Mouse (Mus musculus) myocyte (in vitro differentiated cells): ENCODE measurements around the gene Fam181b. TPM values are rescaled to one million over a fixed set of nuclear protein-coding genes. Genes with fewer than 3 reads are reported as not detected.
A peak's percentile ranks its signal among the peaks of the same experiment; 100 is the strongest.

Experiments
- H3K27me3 ChIP-seq: one replicate; pipeline ENCODE4 v1.6.1; 2011; ENCODE audit not compliant: control insufficient read depth, insufficient read depth, insufficient read length
- H3K36me3 ChIP-seq: one replicate; pipeline ENCODE4 v1.6.1; 2011; ENCODE audit not compliant: control insufficient read depth, insufficient read depth
- H3K4me2 ChIP-seq: one replicate; pipeline ENCODE4 v1.6.1; 2011; ENCODE audit warnings: low read depth, control low read depth
- H3K4me3 ChIP-seq: one replicate; pipeline ENCODE4 v1.5.1; 2011; ENCODE audit warnings: mild to moderate bottlenecking, control low read depth, moderate library complexity
- H3K79me2 ChIP-seq: one replicate; pipeline ENCODE4 v1.6.1; 2011; ENCODE audit not compliant: control insufficient read depth, insufficient read depth
- H3ac ChIP-seq: one replicate; pipeline ENCODE4 v1.6.1; 2011; ENCODE audit not compliant: control insufficient read depth, insufficient read length
- CEBPB ChIP-seq: IDR thresholded peaks from 2 replicates; pipeline ENCODE4 v1.6.1; 2011; ENCODE audit warnings: mild to moderate bottlenecking, moderate library complexity; ENCODE audit not compliant: poor library complexity, insufficient read depth, severe bottlenecking
- E2F4 ChIP-seq: IDR thresholded peaks from one replicate; pipeline ENCODE4 v1.6.1; 2011; ENCODE audit warnings: mild to moderate bottlenecking, control low read depth, moderate library complexity; ENCODE audit not compliant: insufficient read depth
- MAX ChIP-seq: IDR thresholded peaks from one replicate; pipeline ENCODE4 v1.6.1; 2011; ENCODE audit warnings: low read depth, mild to moderate bottlenecking, control low read depth
- MYOD1 ChIP-seq, 3 experiments: IDR thresholded peaks; one replicate each; pipeline ENCODE4 v1.6.1; 2011; ENCODE audit warnings: control low read depth in 2 of 3, low read depth in 2 of 3, mild to moderate bottlenecking in 2 of 3, moderate library complexity in 1 of 3; ENCODE audit not compliant: insufficient read length in 2 of 3, control insufficient read depth in 1 of 3
- MYOG ChIP-seq, 3 experiments: IDR thresholded peaks; one replicate each; pipeline ENCODE4 v1.6.1; 2011; ENCODE audit warnings: control low read depth in 2 of 3, low read depth in 2 of 3, mild to moderate bottlenecking in 2 of 3; ENCODE audit not compliant: insufficient read length in 2 of 3, control insufficient read depth in 1 of 3, insufficient read depth in 1 of 3
- POLR2A ChIP-seq: IDR thresholded peaks from one replicate; pipeline ENCODE4 v1.6.1; 2011; ENCODE audit warnings: low read depth, mild to moderate bottlenecking, control low read depth, moderate library complexity; ENCODE audit not compliant: insufficient read length
- POLR2AphosphoS2 ChIP-seq: IDR thresholded peaks from one replicate; pipeline ENCODE4 v1.6.1; 2011; ENCODE audit warnings: low read depth, control low read depth; ENCODE audit not compliant: insufficient read length
- REST ChIP-seq: IDR thresholded peaks from one replicate; pipeline ENCODE4 v1.6.1; 2011; ENCODE audit warnings: mild to moderate bottlenecking, control low read depth, moderate library complexity; ENCODE audit not compliant: insufficient read depth, insufficient read length
- SRF ChIP-seq: IDR thresholded peaks from one replicate; pipeline ENCODE4 v1.6.1; 2011; ENCODE audit warnings: low read depth; ENCODE audit not compliant: control insufficient read depth, insufficient read length
- TCF12 ChIP-seq: IDR thresholded peaks from one replicate; pipeline ENCODE4 v1.6.1; 2011; ENCODE audit warnings: mild to moderate bottlenecking, control low read depth; ENCODE audit not compliant: poor library complexity, insufficient read depth, severe bottlenecking
- TCF3 ChIP-seq: IDR thresholded peaks from one replicate; pipeline ENCODE4 v1.6.1; 2011; ENCODE audit warnings: low read depth, control low read depth; ENCODE audit not compliant: insufficient read length
- USF1 ChIP-seq: IDR thresholded peaks from one replicate; pipeline ENCODE4 v1.6.1; 2011; ENCODE audit warnings: low read depth, mild to moderate bottlenecking, control low read depth, moderate library complexity
- polyA plus RNA-seq: library from polyadenylated mRNA; unstranded; fragments of >200 nt; fragmentation: generic; extraction: Trizol; gene quantifications from one replicate; pipeline ENCODE4 v1.2.1, GENCODE M21; 2012; ENCODE audit warnings: missing spikeins

Fam181b gene
- polyA plus RNA-seq, 1 experiment: 0.04 TPM

DNA sequence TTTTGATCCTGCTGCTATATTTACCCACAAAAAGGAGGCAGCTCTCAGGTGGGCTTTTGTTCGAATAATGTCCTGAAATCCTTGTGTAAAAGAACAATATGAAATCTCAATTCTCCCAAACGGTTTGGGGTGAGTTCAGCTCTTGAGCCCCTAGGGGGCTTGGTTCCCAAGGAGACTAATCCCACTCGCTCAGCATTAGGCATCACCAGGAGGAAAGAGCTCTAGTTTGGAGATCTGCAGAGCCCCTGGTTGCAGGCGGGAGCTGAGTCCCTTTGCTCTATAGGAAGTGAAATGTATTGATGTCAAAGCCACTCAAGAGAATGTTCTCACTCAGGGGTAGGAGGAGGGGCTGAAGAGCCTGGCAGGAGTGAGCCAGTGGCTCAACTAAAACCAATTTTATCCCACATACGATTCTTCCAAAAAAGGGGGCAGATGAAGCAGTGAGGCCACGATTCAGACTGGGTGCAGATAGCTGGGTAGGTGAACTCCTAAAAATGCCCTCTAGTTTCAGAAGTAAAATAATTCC, 3.2 kb upstream of the Fam181b start:
- TF ChIP-seq E2F4: no peak
- no peak for TF ChIP-seq MAX
- TF ChIP-seq POLR2A: no peak
- no peak for TF ChIP-seq MYOG (IDR thresholded peaks at IDR 0.05; ENCODE audit: control insufficient read depth in 1 of 3, insufficient read depth in 1 of 3, insufficient read length in 2 of 3, low read depth in 2 of 3)
- no peak for TF ChIP-seq TCF12
- TF ChIP-seq USF1: no peak
- Histone ChIP-seq H3K4me2 (no peak overlapping the region), H3K4me3 (no peak overlapping the region), H3K36me3 (no peaks in the 10 kb centered on the region), H3K79me2 (no peaks in the 10 kb centered on the region), H3ac (no peak overlapping the region), H3K27me3 (peaks cover 17% of the 10 kb centered on the region)

DNA sequence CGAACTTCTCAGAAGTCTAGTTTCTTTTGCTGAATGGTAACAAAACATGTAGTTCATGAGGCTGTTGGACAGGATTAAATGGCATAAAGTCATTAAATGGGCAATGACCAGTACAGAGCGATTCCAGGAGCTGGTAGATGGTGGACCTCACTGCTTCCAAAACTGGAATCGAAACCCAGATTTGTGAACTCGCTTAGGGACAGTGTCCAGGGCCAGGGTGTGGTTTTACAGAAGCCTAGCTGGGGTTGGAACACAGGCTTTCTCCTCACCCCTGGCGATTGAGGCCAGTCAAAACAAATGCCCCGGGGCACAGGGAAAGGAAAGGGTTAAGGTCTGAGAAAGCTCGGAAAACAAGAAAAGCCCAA, 263 bp upstream of the Fam181b start:
- no peaks in the 10 kb centered on the region for H3K79me2 ChIP-seq
- no peak for TF ChIP-seq TCF3
- no peak for TF ChIP-seq E2F4
- no peak for TF ChIP-seq SRF
- no peak for TF ChIP-seq TCF12
- no peak for TF ChIP-seq POLR2AphosphoS2
- no peak for TF ChIP-seq MYOG (IDR thresholded peaks at IDR 0.05; ENCODE audit: control insufficient read depth in 1 of 3, insufficient read depth in 1 of 3, insufficient read length in 2 of 3, low read depth in 2 of 3)
- TF ChIP-seq MAX: no peak
- TF ChIP-seq CEBPB: no peak
- TF ChIP-seq POLR2A: no peak
- TF ChIP-seq USF1: no peak
- no peak for TF ChIP-seq REST
- no peak for TF ChIP-seq MYOD1 (IDR thresholded peaks at IDR 0.05; ENCODE audit: control insufficient read depth in 1 of 3, insufficient read length in 2 of 3, low read depth in 2 of 3)
- peaks cover 17% of the 10 kb centered on the region for H3K27me3 ChIP-seq
- H3ac ChIP-seq: no peak overlapping the region
- H3K4me3 ChIP-seq: no peak overlapping the region
- no peaks in the 10 kb centered on the region for H3K36me3 ChIP-seq
- H3K4me2 ChIP-seq: peak overlapping the region; percentile 67

DNA sequence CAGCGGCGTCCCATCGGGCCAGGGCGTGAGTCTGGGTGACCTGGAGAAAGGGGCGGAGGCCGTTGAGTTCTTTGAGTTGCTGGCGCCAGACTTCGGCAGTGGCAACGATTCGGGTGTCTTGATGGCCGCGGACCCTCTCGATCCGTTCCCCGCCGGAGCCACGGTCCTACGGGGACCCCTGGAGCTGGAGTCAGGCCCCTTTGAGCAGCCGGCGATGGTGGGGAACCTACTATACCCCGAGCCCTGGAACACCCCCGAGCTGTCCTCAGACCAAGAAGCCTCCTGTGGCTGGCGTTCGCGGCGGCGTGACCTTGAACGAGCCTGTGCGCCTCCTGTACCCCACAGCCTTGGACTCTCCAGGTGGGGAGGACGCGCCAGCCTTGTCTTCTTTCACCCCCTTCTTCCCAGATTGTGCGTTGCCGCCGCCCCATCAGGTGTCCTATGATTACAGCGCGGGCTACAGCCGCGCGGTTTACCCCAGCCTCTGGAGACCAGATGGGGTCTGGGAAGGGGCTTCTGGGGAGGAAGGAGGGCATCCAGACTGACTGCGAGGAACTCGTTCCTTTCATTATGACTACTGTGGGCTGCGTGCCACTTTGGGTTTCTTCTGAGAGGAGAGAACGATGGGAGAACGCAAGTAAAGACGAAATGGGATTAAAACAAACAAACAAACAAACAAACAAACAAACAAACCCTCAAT, 1.2 kb downstream of the Fam181b start:
- H3ac ChIP-seq: peak overlapping the region; percentile 14
- H3K4me3 ChIP-seq: no peak overlapping the region
- no peaks in the 10 kb centered on the region for H3K79me2 ChIP-seq
- H3K36me3 ChIP-seq: no peaks in the 10 kb centered on the region
- H3K4me2 ChIP-seq: peak overlapping the region; percentile 67
- peaks cover 17% of the 10 kb centered on the region for H3K27me3 ChIP-seq
- TF ChIP-seq CEBPB (no peak), MAX (no peak), USF1 (no peak), SRF (no peak), POLR2A (no peak), POLR2AphosphoS2 (no peak), MYOG (IDR thresholded peaks at IDR 0.05; ENCODE audit: control insufficient read depth in 1 of 3, insufficient read depth in 1 of 3, insufficient read length in 2 of 3, low read depth in 2 of 3) (no peak), TCF12 (no peak), TCF3 (no peak), REST (no peak), E2F4 (no peak), MYOD1 (IDR thresholded peaks at IDR 0.05; ENCODE audit: control insufficient read depth in 1 of 3, insufficient read length in 2 of 3, low read depth in 2 of 3) (no peak)

DNA sequence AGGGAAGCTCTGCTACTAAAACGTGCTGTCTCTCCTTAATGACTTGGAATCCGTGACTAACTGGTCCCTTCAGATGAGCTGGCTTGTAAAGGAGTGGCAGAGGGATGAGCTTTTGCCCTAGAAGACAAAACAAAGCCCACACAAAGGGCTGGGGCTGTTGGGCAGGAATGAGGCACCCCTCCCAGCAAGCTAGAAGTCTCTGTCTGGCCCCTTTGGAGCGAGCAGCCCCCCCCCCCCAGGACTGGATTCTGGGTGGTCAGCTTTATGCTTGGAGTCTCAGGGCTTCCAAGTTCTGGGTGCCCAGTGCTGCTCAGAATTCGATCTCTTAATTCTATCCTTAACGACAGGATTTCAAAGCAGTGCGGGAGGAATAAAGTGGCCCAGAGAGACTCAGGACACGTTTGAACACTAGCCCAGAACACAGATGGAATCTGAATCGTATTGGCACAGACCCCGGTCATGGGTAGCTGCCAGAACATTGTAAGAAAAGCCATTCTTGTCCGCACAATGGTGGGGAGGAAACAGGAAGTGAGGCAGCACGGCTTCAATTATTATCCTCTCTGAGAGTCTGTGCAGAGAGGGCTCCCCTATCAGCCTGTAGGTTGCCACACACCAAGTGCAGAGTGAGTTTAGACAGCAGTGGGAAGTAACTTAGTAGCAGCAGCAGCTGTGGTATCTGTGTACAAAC, 13.8 kb downstream of the Fam181b start:
- H3K27me3 ChIP-seq: no peaks in the 10 kb centered on the region
- H3K36me3 ChIP-seq: no peaks in the 10 kb centered on the region
- no peak for TF ChIP-seq MYOG (IDR thresholded peaks at IDR 0.05; ENCODE audit: control insufficient read depth in 1 of 3, insufficient read depth in 1 of 3, insufficient read length in 2 of 3, low read depth in 2 of 3)
- H3K79me2 ChIP-seq: no peaks in the 10 kb centered on the region
- no peak overlapping the region for H3ac ChIP-seq
- H3K4me2 ChIP-seq: no peak overlapping the region
- H3K4me3 ChIP-seq: no peak overlapping the region

DNA sequence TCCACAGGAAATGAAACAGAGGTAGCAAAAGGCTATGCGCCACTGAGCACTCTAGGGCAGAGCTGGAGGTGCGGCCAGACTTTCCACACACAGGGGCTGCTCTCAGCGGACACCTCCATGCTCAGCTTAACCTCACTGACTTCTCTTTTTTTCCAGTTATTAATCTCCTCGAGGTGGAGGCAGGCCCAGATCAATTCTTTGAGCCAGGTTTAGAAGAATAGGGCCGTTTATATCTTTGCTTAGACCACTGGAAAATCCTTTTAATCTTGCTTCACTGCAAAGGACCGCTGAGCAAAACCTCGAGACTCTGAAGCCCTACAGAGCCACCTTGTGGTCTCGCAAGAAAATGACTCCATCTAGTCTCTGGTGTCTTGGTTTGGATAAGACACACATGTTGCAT, 15.8 kb downstream of the Fam181b start:
- H3ac ChIP-seq: no peak overlapping the region
- H3K36me3 ChIP-seq: no peaks in the 10 kb centered on the region
- no peaks in the 10 kb centered on the region for H3K27me3 ChIP-seq
- no peak overlapping the region for H3K4me2 ChIP-seq
- no peak for TF ChIP-seq E2F4
- no peak for TF ChIP-seq POLR2A
- TF ChIP-seq SRF: no peak
- no peak for TF ChIP-seq TCF12
- no peak for TF ChIP-seq USF1
- no peak for TF ChIP-seq CEBPB
- no peak for TF ChIP-seq REST
- TF ChIP-seq MYOG (IDR thresholded peaks at IDR 0.05; ENCODE audit: control insufficient read depth in 1 of 3, insufficient read depth in 1 of 3, insufficient read length in 2 of 3, low read depth in 2 of 3): no peak
- no peak for TF ChIP-seq TCF3
- TF ChIP-seq POLR2AphosphoS2: no peak
- no peak for TF ChIP-seq MAX
- TF ChIP-seq MYOD1 (IDR thresholded peaks at IDR 0.05; ENCODE audit: control insufficient read depth in 1 of 3, insufficient read length in 2 of 3, low read depth in 2 of 3): no peak
- no peak overlapping the region for H3K4me3 ChIP-seq
- no peaks in the 10 kb centered on the region for H3K79me2 ChIP-seq
